Mouse (Mus musculus) hindbrain, embryonic 10.5 days (tissue): ENCODE data around the gene Dusp16. TPM values are rescaled to one million over a fixed set of nuclear protein-coding genes. Genes with fewer than 3 reads are reported as not detected.

Experiments
- DNase-seq: peaks from one replicate; pipeline ENCODE4 v3.0.0-alpha.2; 2017; ENCODE audit warnings: low spot score
- H3K27ac ChIP-seq: fragments of 300-500 bp; sonication (generic); 2 replicates; pipeline ENCODE4 v1.5.1; 2016; ENCODE audit warnings: mild to moderate bottlenecking, moderate library complexity
- H3K27me3 ChIP-seq: fragments of 300-500 bp; sonication (generic); 2 replicates; pipeline ENCODE4 v1.6.1; 2016; ENCODE audit warnings: mild to moderate bottlenecking; ENCODE audit not compliant: poor library complexity, insufficient read depth, severe bottlenecking
- H3K36me3 ChIP-seq: fragments of 300-500 bp; sonication (generic); 2 replicates; pipeline ENCODE4 v1.6.1; 2016; ENCODE audit warnings: mild to moderate bottlenecking, moderate library complexity
- H3K4me1 ChIP-seq: fragments of 300-500 bp; sonication (generic); replicated peaks from 2 replicates; pipeline ENCODE4 v1.6.1; 2016; ENCODE audit warnings: mild to moderate bottlenecking
- H3K4me3 ChIP-seq: fragments of 300-500 bp; sonication (generic); 2 replicates; pipeline ENCODE4 v1.5.1; 2016; ENCODE audit warnings: mild to moderate bottlenecking, moderate library complexity
- H3K9me3 ChIP-seq: fragments of 300-500 bp; sonication (generic); 2 replicates; pipeline ENCODE4 v1.6.1; 2016; ENCODE audit warnings: mild to moderate bottlenecking, moderate library complexity
- WGBS: fragments of 180-500 bp; shearing (Covaris S2); methylation state at CpG from one replicate; pipeline ENCODE4 v1.1.7; 2016; 5-methylcytosine and 5-hydroxymethylcytosine counted together
- polyA plus RNA-seq: library from polyadenylated mRNA; unstranded; fragments of >200 nt; fragmentation: Nextera tagmentation; extraction: Ambion mirVana; gene quantifications from 2 replicates; pipeline ENCODE4 v1.2.1, GENCODE M21; 2016

The Dusp16 gene
- polyA plus RNA-seq, 1 experiment from 2014 or later, result 13.8 TPM

DNA sequence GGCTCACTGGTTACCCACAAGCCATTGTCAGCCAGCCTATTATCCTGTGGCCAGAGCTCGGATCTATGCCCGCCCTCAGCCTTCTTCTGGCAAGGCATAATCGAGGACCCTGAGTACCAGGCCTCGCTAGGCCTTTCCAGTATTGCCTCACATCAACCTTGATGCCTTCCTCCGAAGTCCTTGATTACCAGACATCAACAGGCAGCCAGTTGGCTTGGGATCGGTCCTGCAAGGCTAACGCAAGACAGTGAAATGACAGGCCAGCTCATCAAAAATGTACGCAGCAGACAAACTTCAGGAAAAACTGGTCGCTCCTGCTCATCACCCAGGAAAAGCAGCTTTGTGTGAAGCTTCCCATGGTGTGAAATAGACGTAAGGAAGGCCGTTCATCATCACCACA is 15.4 kb upstream of the Dusp16 start:
- Histone ChIP-seq H3K36me3 (no peaks in the 10 kb centered on the region), H3K27ac (no peak overlapping the region), H3K27me3 (no peaks in the 10 kb centered on the region), H3K4me1 (no peaks in the 10 kb centered on the region), H3K4me3 (no peak overlapping the region), H3K9me3 (no peaks in the 10 kb centered on the region)
- DNase-seq, result no peak
- 88% methylated on average over 11 of the region's 11 CpGs for WGBS

DNA sequence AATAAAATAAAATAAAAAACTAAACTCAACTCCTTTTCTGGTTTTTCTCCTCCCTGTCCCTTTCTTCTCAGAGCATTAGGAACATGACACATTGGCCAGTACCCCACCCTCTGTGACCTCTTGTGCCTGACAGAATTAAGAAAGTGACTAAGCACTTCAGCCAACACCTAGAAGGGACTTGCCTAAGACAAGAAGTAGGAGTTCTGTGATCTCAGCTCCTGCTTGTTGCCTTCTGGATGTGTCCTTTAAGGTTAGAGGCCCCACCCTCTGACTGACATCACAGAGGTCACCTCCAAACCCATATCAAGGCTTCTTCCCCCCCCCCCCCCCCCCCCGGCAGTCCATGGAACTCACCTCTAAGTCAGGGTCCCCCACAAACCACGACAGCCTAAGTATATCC is 14.7 kb upstream of the Dusp16 start:
- no peak for DNase-seq
- Histone ChIP-seq H3K27me3 (no peaks in the 10 kb centered on the region), H3K36me3 (no peaks in the 10 kb centered on the region), H3K4me1 (no peaks in the 10 kb centered on the region), H3K27ac (no peak overlapping the region), H3K9me3 (no peaks in the 10 kb centered on the region), H3K4me3 (no peak overlapping the region)
- WGBS, result 79% methylated on average over 2 of the region's 2 CpGs

DNA sequence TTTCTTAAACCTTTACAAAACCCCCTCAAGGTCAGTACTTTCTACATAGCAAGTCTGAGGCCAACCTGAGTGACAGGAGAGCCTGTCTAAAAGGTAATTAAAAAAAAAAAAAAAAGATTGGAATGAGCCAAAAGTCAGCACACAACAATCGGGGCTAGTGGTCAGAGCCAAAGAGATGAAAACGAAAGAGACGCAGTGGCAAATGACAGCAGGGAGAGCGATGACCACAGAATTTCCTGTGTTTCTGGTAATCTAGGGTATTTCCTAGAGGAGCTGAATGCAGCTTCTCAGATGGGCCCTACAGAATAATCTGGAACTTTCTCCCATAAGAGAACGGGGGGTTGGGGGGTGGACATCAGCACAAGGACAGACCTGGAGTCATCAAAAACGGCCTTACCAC is 13.7 kb upstream of the Dusp16 start:
- H3K9me3 ChIP-seq, result no peaks in the 10 kb centered on the region
- no peak for DNase-seq
- H3K27me3 ChIP-seq, result no peaks in the 10 kb centered on the region
- H3K27ac ChIP-seq, result no peak overlapping the region
- no peaks in the 10 kb centered on the region for H3K36me3 ChIP-seq
- H3K4me3 ChIP-seq, result no peak overlapping the region
- 92% methylated on average over 6 of the region's 6 CpGs for WGBS
- H3K4me1 ChIP-seq, result 0 out of 2 replicates have a peak, but pooled peaks cover 2% of the 10 kb centered on the region

DNA sequence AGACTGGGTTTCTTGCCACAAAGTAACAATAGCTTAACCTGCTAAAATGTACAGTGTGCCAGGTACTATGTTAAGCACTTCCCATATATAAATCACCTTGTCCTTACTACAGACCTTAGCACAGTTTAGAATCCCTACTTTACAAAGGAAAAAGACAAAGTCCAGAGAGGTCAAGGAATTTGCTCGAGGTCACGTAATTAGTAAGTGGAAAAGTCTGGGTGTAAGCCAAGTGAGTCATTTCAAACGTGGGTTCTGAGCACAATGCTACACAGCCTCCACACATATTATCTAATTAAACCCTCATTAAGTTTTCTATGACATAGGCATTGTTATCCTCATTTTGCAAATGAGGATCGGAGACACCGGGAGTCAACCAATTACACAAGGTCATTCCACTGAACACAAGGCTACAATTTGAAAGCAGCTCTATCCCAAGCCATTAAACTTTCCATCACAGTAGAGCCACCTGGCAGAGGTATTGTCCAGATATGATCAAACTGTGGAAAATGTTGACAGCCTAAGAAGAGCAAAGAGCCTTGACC is 12.4 kb upstream of the Dusp16 start:
- Histone ChIP-seq H3K27me3 (no peaks in the 10 kb centered on the region), H3K9me3 (no peaks in the 10 kb centered on the region), H3K36me3 (no peaks in the 10 kb centered on the region), H3K4me3 (no peak overlapping the region), H3K27ac (no peak overlapping the region), H3K4me1 (0 out of 2 replicates have a peak, but pooled peaks cover 2% of the 10 kb centered on the region)
- no peak for DNase-seq
- WGBS, result 80% methylated on average over 5 of the region's 5 CpGs

DNA sequence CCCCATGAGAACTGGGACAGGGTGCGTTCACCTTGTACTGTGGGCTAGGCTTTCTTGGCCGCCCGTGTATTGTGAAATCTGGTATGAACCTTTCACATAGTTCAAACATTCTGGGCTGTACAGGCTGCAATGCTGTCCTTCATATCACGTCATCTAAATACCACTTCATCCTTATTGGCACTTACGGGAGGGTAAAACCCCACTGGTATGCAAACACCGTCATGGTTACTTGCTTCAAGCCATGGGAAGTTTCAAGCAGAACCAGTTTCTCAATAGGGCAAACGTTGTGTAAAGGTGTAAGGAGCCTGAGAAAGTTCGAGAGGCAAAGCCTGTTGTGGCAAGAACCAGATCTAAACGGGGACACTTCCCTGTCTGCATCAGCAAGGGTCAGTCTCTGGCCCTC is 10.2 kb upstream of the Dusp16 start:
- H3K27me3 ChIP-seq, result no peaks in the 10 kb centered on the region
- DNase-seq, result no peak
- no peaks in the 10 kb centered on the region for H3K36me3 ChIP-seq
- H3K4me1 ChIP-seq, result 0 out of 2 replicates have a peak, but pooled peaks cover 2% of the 10 kb centered on the region
- H3K4me3 ChIP-seq, result no peak overlapping the region
- H3K9me3 ChIP-seq, result no peaks in the 10 kb centered on the region
- no peak overlapping the region for H3K27ac ChIP-seq
- 83% methylated on average over 9 of the region's 9 CpGs for WGBS

DNA sequence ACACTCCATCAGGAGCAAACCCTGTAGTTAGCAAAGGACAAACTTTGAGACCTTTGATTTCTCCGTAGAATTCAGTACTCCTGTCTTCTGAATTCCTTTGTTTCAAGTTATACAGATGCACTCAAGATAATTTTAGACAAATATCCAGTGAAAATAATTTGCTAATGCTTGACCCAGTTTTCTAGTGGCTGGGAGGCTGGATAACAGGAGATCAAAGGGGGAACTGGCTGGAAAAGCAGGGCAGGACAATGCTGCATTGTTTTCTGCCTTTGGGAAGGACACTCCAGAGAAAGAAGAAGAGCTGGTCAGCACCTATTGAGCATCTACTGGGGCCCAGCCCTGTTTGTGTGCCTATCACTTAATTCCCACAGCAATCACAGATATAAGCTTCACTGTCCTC is 9.1 kb upstream of the Dusp16 start:
- no peak overlapping the region for H3K27ac ChIP-seq
- 79% methylated on average over 1 of the region's 1 CpGs for WGBS

DNA sequence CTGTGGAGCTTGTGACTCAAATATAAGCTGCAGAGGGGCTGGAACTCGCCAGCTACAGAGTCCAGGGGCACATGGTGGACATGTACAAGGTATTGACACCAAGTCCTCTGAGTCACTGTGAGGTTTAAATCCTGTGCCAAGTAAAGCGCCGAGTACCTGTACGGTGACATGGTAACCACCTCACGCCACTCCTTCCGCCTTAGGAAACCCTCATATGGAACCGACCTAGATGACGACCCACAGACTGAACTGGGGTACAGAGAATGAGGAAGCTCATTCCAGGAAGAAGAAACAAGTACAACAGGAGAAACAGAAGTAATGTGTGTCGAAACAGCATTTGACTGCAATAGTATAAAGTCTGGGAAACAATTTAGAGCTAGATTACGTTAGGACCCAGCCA is 3.9 kb upstream of the Dusp16 start:
- Histone ChIP-seq H3K9me3 (no peaks in the 10 kb centered on the region), H3K36me3 (no peaks in the 10 kb centered on the region), H3K4me3 (no peak overlapping the region), H3K27ac (no peak overlapping the region), H3K4me1 (peaks cover 10% of the 10 kb centered on the region), H3K27me3 (peaks cover 12% of the 10 kb centered on the region)
- no peak for DNase-seq
- WGBS, result 87% methylated on average over 10 of the region's 10 CpGs

More for the DNA sequence above, 9.1 kb upstream of the Dusp16 start:
- Histone ChIP-seq H3K4me3 (no peak overlapping the region), H3K36me3 (no peaks in the 10 kb centered on the region), H3K9me3 (no peaks in the 10 kb centered on the region), H3K27me3 (no peaks in the 10 kb centered on the region), H3K4me1 (0 out of 2 replicates have a peak, but pooled peaks cover 2% of the 10 kb centered on the region)
- no peak for DNase-seq

DNA sequence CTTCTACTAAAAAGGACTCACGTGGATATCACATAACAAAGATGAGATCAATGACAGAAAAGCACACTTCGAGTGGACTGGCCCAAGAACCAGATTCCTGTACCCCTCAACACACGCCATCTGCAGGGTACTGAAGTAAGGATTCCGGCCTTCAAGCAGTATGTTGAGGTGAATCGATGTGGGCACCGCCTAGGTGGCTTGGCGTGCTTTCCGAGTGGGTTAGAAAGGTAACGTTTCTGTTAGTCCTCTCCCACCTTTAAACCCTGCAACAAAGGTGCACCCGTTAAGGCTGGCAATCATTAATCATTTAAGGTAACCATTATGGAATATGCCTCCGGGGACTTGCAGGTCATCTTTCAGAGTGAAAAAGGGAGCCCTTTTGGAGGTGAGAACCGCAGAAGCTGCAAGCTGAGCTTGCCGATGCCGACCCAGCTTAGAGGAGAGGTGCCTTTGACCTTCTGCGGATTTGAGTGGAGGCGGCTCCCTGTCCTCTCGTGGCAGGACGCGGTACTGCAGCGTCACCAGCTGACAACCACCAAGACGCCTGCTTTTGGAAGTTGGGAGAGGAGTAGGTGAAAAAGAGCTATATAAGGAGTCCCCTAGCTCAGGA is 1.6 kb upstream of the Dusp16 start:
- peak overlapping the region; percentile 26 for H3K4me3 ChIP-seq
- peaks cover 23% of the 10 kb centered on the region for H3K4me1 ChIP-seq
- WGBS, result 11% methylated on average over 21 of the region's 21 CpGs
- H3K36me3 ChIP-seq, result no peaks in the 10 kb centered on the region
- DNase-seq, result peak; percentile 86
- peaks cover 12% of the 10 kb centered on the region for H3K27me3 ChIP-seq
- no peak overlapping the region for H3K27ac ChIP-seq
- H3K9me3 ChIP-seq, result no peaks in the 10 kb centered on the region

DNA sequence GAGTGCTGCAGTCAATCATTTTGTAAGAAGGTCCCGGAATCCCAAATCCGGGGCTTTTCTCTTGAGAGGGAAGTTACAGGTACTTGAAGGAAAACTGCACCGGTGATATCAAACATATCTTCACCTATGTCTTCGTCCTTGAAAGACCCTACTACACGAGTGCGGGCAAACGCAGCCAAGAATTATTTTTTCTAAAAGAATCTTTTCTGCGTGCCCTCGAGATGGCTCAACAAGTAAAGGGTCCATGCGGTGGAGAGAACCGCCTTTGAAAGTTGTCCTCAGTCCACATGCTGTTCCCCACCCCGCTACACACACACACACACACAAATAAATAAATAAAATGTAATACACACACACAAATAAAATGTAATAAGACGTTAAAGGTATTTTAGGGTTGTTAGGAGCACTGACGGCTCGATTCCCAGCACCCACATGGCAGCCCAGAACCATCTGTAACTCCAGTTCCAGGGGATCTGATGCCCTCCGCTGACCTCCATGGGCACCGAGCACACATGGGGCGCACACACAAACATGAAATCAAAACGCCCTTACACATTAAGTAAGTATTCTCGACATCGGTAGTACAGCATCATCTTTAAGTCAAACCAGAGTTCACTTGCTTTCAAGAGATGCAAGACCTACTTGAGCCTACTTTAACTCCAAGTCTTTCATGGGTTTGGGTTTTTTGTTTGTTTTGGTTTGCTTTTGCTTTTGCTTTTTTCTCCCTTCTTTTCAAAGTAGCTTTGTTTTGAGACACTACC is 801 bp upstream of the Dusp16 start:
- H3K27ac ChIP-seq, result peak overlapping the region; percentile 97
- peak overlapping the region; percentile 77 for H3K4me3 ChIP-seq
- H3K36me3 ChIP-seq, result no peaks in the 10 kb centered on the region
- H3K27me3 ChIP-seq, result peaks cover 12% of the 10 kb centered on the region
- H3K4me1 ChIP-seq, result peaks cover 23% of the 10 kb centered on the region
- DNase-seq, result no peak
- no peaks in the 10 kb centered on the region for H3K9me3 ChIP-seq
- 32% methylated on average over 21 of the region's 21 CpGs for WGBS

DNA sequence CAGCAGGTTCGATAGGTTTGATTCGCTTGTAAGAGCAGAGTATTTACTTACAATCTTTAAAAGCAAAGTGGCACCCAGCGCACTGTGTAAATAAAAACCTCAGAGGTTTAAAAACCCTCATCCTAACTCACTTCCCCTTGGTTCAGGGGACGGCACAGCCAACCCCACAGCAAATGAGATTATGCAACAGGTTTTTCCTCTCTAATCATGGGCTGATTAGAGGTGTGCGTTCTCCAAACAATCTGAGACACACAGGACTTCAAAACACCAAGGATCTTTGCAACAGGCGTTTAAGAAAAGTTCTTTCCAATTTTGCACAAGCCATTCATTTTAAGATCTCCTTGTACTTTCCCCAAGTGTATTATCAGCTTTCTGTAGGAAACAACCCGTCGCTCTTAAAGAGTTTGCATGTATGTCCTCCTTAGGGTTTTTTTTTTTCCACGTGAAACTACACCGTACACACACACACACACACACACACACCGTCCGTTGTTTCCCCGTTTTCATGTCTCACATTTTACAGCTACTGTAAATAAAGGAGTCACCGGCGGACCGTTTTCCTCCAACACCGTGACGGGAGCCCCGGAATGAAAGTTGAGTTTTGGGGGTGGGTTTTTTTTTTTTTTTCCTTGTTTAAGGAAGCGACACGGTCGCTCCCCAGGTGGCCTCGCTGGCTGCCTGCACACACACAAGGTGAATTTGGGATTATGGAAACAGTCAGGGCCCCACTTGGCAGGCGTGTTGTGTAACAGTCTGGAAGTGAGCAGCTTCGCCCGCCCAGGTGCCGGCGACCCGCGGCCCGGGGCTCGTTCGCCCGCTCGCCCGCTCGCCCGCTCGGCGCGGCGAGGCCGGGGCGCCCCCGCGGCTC is 940 bp downstream of the Dusp16 start:
- WGBS, result under 1% methylated on average over 46 of the region's 46 CpGs
- Histone ChIP-seq H3K4me3 (peak overlapping the region; percentile 77), H3K4me1 (peaks cover 23% of the 10 kb centered on the region), H3K36me3 (no peaks in the 10 kb centered on the region), H3K27ac (peak overlapping the region; percentile 97), H3K9me3 (no peaks in the 10 kb centered on the region), H3K27me3 (peaks cover 12% of the 10 kb centered on the region)
- peak; percentile 46 for DNase-seq

DNA sequence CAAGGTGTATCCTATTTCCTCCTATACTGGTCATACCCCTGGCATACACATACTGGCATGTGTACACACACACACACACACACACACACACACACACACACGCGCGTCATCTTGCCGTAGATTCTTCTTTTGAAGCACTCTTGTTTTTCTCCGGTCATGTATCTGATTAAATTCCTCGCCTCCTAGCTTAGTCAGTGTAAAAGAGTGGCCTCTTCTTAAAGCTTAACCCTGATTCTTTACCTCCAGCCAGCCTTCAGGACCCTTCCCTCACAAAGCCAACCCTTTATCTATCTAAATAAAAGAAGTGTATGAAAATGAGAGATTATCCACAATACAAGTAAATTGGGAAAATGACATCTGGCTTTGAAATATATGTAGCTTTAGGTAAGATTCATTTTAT is 3.3 kb downstream of the Dusp16 start:
- WGBS, result 81% methylated on average over 6 of the region's 6 CpGs
- peaks cover 22% of the 10 kb centered on the region for H3K4me1 ChIP-seq
- no peak for DNase-seq

DNA sequence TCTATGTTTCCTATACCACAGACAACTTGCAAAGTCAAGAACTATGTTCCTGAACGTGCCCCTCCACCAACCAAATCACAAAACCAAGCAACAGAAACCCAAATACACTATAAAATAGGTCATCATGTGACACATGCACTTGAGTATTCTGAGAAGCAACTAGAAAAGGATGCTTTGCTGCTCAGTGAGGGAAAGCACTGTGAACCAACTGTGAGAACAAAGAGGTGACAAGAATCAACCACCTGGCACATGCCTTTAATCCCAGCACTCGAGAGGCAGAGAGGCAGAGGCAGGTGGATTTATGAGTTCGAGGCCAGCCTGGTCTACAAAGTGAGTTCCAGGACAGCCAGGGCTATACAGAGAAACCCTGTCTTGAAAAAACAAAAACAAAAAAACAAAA is 6.0 kb downstream of the Dusp16 start:
- Histone ChIP-seq H3K27me3 (no peaks in the 10 kb centered on the region), H3K36me3 (peaks cover 5% of the 10 kb centered on the region; the same call in 1 of the 2 replicates), H3K9me3 (no peaks in the 10 kb centered on the region), H3K4me1 (peaks cover 15% of the 10 kb centered on the region), H3K27ac (no peak overlapping the region), H3K4me3 (no peak overlapping the region)
- 73% methylated on average over 3 of the region's 3 CpGs for WGBS
- no peak for DNase-seq

More for the DNA sequence above, 3.3 kb downstream of the Dusp16 start:
- Histone ChIP-seq H3K36me3 (no peaks in the 10 kb centered on the region), H3K9me3 (no peaks in the 10 kb centered on the region), H3K27me3 (peaks cover 11% of the 10 kb centered on the region), H3K27ac (no peak overlapping the region), H3K4me3 (no peak overlapping the region)
